Mouse (Mus musculus) NIH3T3 (cell line): ENCODE data around the gene Ace3.

ENCODE experiments used
- DNase-seq: peaks from one replicate; pipeline ENCODE4 v3.0.0-alpha.2; 2012; ENCODE audit warnings: low read depth

The Ace3 gene

GRCm38 (mm10) chr11:105994375-105994774 lies at the start of gene Ace3:
Ace3 (plus strand) TSS chr11:105994675.
- DNase-seq, result no peak

- DNase-seq, result no peak
These were observed 49.5 kb upstream of the Ace3 start for GRCm38 (mm10) chr11:105944770-105945672.

GRCm38 (mm10) chr11:105946694-105947154 lies 47.8 kb upstream of the Ace3 start:
- DNase-seq, result no peak

- DNase-seq, result peak; percentile 85
These were observed 46.2 kb upstream of the Ace3 start for GRCm38 (mm10) chr11:105948255-105948654.

DNA sequence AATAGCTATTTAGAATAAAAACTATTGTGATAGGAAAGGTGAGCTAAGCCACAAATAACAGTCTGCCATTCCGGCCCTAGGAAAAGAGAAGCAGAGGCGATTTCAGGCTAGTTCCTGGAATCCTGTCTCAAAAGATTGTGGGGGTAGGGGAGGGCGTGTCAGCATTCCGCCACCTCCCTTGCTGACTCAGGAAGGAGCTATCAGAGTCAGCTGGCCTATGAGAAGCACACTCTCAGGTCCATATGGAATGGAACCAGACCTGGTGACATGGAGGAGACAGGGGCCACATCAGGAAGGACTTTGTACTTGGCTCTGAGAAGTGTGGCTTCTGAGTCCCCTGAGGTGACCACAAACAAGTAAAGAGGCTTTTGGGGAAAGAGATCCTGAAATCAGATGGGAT lies 44.0 kb upstream of the Ace3 start:
- DNase-seq, result peak; percentile 50

DNA sequence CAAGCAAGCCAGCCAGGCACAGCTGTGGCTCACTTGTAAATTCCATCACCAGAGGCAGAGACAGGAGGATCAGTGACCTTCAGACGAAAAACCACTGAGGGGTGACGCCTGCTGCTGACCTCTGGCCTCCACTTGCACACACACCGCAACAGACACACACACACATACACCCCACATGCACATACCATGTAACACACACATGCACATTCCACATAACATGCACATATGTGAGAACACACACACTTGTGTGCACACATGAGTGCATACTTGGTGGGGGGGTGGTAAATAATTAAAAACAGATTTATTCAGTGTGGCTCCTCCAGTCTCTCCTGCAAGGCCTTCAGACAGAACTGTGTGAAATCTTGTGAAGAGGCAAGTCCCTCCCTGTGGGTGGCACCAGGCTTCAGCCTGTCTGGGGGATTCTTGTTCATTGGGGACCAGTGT lies 42.9 kb upstream of the Ace3 start:
- DNase-seq, result peak; percentile 64

DNA sequence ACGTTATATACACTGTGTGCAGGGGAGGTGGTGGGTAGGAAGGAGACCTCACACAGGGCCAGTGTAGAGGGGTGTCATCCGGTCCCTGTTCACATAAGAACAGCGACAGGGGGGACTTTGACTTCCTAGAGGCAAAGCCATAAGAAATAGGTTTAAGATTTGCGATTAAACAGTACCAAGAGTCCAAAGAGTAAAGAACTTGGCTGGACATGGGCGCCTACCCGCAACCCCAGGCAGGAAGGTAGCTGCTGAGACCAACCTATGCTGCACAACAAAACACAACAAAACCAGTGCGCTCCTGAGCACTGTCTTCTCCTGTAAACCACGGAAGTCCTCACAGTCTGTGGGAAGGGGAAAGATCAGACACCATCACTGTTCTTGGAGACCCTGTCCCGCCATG lies 42.4 kb upstream of the Ace3 start:
- no peak for DNase-seq

DNA sequence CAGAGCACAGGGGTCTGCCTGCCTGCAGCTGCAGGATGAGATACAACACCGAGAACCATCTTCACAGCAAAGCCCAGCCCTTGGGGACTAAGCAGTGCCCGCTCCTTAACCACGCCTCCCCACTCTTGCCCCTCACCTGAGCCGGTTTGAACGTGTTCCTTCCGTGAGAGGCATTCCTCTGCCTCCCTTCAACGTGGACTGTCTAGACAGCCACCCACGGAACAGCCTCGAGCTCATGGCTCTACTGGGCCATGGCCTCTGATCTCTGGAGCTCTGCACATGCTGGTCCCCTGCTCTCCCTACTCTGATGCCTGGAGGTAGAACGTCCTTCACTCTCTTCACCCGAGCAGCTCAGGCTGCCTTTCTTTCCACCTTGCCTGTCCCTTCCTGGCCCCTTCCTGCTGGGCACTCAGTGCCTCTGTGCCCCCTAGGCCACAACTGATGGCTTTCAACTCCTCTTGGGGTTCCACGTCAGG lies 41.5 kb upstream of the Ace3 start, which contains the start of gene Cyb561:
Cyb561 (minus strand) TSS at position 426 of the 476 bp plus-strand sequence.
- peak; percentile 36 for DNase-seq

DNA sequence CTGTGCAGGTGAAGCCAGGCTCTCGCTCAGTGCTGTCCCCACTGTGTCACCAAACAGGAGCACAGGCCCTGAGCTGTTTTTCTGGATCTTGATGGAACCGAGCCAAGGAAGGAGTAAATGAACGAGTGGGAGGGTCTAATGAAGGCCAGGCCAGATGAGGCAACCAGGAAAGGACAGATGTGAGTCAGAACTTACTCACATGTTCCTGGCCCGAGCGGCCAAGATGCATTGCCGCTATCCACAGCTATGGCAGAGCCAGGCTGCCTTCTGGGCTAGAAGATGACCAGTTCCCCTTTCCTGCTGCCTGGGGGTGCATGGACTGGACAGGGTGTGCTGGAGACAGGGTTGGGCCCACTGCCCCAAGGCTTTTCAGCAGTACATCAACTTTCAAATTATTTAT lies 41.1 kb upstream of the Ace3 start:
- peak; percentile 97 for DNase-seq

GRCm38 (mm10) chr11:105955815-105956430 lies 38.6 kb upstream of the Ace3 start:
- DNase-seq, result peak; percentile 64

GRCm38 (mm10) chr11:105957501-105957900 lies 37.0 kb upstream of the Ace3 start:
- DNase-seq, result no peak

GRCm38 (mm10) chr11:105958566-105958965 lies 35.9 kb upstream of the Ace3 start:
- peak; percentile 50 for DNase-seq

GRCm38 (mm10) chr11:105959355-105959754 lies 35.1 kb upstream of the Ace3 start:
- DNase-seq, result no peak

DNA sequence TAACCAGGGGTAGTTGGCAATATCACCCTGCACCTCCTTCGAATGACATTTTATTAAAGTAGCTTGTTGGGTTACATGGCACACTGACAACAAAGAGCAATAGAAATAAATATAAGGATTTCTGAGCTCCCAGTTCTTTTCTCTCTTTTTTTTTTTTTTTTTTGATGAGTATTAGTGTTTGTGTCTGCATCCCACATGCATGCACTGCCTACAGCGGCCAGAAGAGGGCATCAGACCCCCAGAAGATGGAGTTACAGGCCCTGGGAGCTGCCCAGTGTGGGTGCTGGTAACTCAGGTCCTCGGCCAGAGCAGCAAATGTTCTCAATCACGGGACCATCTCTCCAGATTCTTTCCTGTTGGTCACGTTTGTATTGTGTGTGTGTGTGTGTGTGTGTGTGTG lies 29.8 kb upstream of the Ace3 start:
- DNase-seq, result peak; percentile 45

GRCm38 (mm10) chr11:105966288-105966687 lies 28.2 kb upstream of the Ace3 start:
- no peak for DNase-seq

GRCm38 (mm10) chr11:105967741-105968574 lies 26.5 kb upstream of the Ace3 start, which contains the start of gene Ace:
Ace (plus strand) TSS chr11:105967945.
- no peak for DNase-seq

DNA sequence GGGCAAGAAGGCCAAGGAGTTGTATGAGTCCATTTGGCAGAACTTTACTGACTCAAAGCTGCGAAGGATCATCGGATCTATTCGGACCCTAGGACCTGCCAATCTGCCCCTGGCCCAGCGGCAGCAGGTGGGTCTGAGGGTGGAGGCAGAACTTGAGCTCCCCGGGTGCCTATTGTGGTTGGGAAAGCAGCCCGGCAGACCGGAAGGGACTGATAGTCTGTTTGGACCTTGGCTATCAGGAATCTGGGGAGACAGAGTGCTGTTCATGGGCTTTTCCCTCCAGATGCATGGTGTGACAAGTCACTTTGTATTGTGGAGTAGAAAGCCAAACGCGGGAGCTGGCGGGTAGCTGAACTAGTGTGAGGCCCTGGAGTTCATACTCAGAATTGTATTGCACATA lies 25.5 kb upstream of the Ace3 start:
- no peak for DNase-seq

DNA sequence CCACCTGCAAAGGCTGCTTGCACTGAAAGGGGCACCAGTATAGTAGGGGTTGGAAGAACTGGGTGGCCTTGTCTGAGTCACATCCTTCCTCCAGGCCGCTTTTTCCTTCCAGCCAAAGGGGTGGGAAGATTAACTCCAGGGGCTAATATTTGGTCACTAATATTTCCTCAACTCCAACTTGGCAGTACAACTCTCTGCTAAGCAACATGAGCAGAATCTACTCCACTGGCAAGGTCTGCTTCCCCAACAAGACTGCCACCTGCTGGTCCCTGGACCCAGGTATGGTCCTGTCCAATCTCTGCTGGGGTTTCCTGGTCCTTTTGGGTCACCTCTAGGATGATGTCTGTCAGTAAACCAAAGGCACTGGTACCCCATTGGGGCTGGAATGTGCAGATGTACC lies 25.0 kb upstream of the Ace3 start:
- peak; percentile 80 for DNase-seq

DNA sequence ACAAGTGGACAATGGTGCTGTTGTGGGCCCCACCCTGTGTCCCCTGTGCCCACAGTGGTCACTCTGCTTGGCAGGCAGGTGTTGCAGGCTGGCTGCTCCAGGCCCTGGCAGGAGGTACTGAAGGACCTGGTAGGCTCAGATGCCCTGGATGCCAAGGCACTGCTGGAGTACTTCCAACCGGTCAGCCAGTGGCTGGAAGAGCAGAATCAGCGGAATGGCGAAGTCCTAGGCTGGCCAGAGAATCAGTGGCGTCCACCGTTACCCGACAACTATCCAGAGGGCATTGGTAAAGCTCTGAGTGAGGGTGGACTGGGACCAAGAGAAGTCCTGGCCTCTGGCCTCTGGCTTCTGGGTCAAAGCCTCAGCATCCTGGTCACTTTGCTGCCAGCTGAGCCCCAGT lies 19.9 kb upstream of the Ace3 start:
- DNase-seq, result no peak

GRCm38 (mm10) chr11:105975050-105975449 lies 19.4 kb upstream of the Ace3 start:
- no peak for DNase-seq

GRCm38 (mm10) chr11:105975636-105976035 lies 18.8 kb upstream of the Ace3 start:
- DNase-seq, result no peak

DNA sequence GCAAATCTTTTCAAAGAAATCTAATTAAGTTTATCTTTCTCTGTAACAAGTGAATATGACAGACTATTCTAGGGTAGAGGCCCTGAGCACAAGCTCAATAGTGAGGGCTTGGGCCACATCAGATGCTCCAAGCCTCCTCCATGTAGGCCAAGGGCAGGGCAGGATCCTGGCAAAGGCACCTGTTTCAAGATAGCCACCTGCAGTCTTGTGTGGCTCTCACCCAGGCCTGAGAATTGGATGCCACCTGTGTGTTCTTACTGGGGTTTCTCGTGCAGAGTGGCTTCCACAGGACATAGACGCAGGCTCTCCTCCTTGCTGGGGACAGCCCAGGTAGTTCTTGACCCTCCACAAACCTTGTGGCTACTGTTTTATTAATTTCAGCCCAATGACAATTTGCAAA lies 16.2 kb upstream of the Ace3 start:
- no peak for DNase-seq
